In genomic region chr3:61154087-61154486, GRCm38 (mm10) we compare ENCODE assay signal across 25 mouse cellular contexts.
"Had no signal": no experiment of that assay in that cellular context is flagged by ENCODE, and none has a peak within 500 bp of the region (broad histone marks: within the 10 kb centered on the region; RNA-seq: fewer than 3 reads in every experiment).

No protein-coding gene starts in this region.

- DNase-seq: gastrocnemius, postnatal 14 days; gastrocnemius, postnatal 36 days; heart, adult 18-20 months; heart, postnatal 10 days; heart, postnatal 4 days; kidney, adult 18-20 months; kidney, adult 8-10 months; kidney, postnatal 10 days; kidney, postnatal 25 days; kidney, postnatal 4 days had no signal

- H3K27ac ChIP-seq: heart, embryonic 10.5 days; hindbrain, embryonic 10.5 days; hindbrain, embryonic 12.5 days; hindbrain, embryonic 14.5 days; intestine, embryonic 15.5 days; layer of hippocampus, adult 2 months; left cerebral cortex, adult 2 months; limb, embryonic 13.5 days; limb, embryonic 15.5 days; liver, embryonic 12.5 days; liver, embryonic 14.5 days had no signal

- H3K4me1 ChIP-seq: heart, embryonic 10.5 days; heart, embryonic 12.5 days; hindbrain, embryonic 10.5 days; hindbrain, embryonic 12.5 days; intestine, embryonic 15.5 days; limb, embryonic 13.5 days; limb, embryonic 15.5 days; liver, embryonic 12.5 days had no signal

- H3K27me3 ChIP-seq: heart, embryonic 12.5 days; hindbrain, embryonic 12.5 days; intestine, embryonic 15.5 days; limb, embryonic 13.5 days; limb, embryonic 15.5 days; liver, embryonic 12.5 days had no signal

- H3K36me3 ChIP-seq: heart, embryonic 10.5 days; heart, embryonic 12.5 days; hindbrain, embryonic 10.5 days; hindbrain, embryonic 12.5 days; intestine, embryonic 15.5 days; limb, embryonic 13.5 days; limb, embryonic 15.5 days; liver, embryonic 12.5 days had no signal

- H3K4me3 ChIP-seq: heart, embryonic 10.5 days; heart, embryonic 12.5 days; hindbrain, embryonic 10.5 days; hindbrain, embryonic 12.5 days; intestine, embryonic 15.5 days; layer of hippocampus, adult 2 months; left cerebral cortex, adult 2 months; limb, embryonic 13.5 days; limb, embryonic 15.5 days; liver, embryonic 12.5 days had no signal

- H3K9me3 ChIP-seq: heart, embryonic 10.5 days; heart, embryonic 12.5 days; hindbrain, embryonic 10.5 days; hindbrain, embryonic 12.5 days; intestine, embryonic 15.5 days; limb, embryonic 13.5 days; limb, embryonic 15.5 days; liver, embryonic 12.5 days had no signal

- ATAC-seq: hindbrain, embryonic 16.5 days; inflammation-experienced regulatory T-cells, adult 6 months; intestine, embryonic 15.5 days; intestine, postnatal 0 days; liver, embryonic 12.5 days had no signal

- H3K9ac ChIP-seq: heart, embryonic 12.5 days; hindbrain, embryonic 12.5 days; hindbrain, embryonic 14.5 days; intestine, embryonic 15.5 days; limb, embryonic 13.5 days; limb, embryonic 15.5 days; liver, embryonic 12.5 days; liver, embryonic 14.5 days had no signal
